Mouse (Mus musculus) ovary, adult 2 months (tissue): ENCODE data around the gene Gm13288. TPM values are rescaled to one million over a fixed set of nuclear protein-coding genes. Genes with fewer than 3 reads are reported as not detected.

Experiments
- polyA plus RNA-seq: library from polyadenylated mRNA; depleted of rRNA; stranded (reverse); fragments of >200 nt; gene quantifications from 2 replicates; pipeline ENCODE4 v1.2.3, GENCODE M21; 2012; rRNA removed

Gm13288 gene
- 0.06 TPM in 1 of 2 replicates, not detected in the other for polyA plus RNA-seq

DNA sequence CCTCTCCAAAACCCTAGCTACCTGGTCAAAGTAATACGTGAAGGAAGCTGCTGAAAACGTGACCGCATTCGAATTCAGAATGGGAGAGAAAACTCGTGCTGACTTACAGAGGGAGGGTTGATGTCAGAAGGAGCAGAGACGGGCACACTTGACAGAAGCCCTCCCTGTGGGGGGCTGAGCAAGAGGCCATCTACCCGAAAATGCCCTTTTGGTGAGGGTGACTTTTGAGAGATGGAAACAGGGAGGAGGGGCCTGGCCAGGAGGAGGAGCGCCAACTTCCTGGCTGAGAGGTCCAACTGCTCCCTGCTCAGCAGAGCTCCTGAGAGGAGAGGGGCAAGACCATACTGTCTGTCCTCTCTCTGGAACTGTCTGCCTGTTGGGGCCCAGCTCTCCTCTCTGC, at the start of gene Gm13288:
Gene Gm13288, plus strand, starts transcription at position 301 of the 400 bp plus-strand sequence.

DNA sequence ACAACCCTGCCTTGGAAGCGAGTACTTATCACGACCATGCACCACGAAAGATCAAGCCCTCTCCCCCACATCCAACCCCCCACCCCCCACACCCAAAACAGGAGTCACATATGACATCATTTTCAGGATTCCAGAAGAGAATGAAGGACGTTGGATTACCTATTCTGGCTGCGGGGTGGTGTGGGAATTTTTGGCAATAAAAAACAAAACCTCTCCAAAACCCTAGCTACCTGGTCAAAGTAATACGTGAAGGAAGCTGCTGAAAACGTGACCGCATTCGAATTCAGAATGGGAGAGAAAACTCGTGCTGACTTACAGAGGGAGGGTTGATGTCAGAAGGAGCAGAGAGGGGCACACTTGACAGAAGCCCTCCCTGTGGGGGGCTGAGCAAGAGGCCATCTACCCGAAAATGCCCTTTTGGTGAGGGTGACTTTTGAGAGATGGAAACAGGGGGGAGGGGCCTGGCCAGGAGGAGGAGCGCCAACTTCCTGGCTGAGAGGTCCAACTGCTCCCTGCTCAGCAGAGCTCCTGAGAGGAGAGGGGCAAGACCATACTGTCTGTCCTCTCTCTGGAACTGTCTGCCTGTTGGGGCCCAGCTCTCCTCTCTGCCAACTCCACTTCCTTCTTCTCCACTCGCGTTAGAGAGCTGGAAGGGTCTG, 45.6 kb upstream of the Gm13288 start, which contains the start of gene Gm13283:
Gene Gm13283, plus strand, starts transcription at position 510 of the 659 bp plus-strand sequence.

GRCm38 (mm10) chr4:88773534-88773933, 31.8 kb upstream of the Gm13288 start, which contains the start of gene Gm13290:
Gene Gm13290, plus strand, starts transcription at chr4:88773834.

GRCm38 (mm10) chr4:88776622-88777021, 28.7 kb upstream of the Gm13288 start, which contains the start of gene Gm13289:
Gene Gm13289, plus strand, starts transcription at chr4:88776922.

DNA sequence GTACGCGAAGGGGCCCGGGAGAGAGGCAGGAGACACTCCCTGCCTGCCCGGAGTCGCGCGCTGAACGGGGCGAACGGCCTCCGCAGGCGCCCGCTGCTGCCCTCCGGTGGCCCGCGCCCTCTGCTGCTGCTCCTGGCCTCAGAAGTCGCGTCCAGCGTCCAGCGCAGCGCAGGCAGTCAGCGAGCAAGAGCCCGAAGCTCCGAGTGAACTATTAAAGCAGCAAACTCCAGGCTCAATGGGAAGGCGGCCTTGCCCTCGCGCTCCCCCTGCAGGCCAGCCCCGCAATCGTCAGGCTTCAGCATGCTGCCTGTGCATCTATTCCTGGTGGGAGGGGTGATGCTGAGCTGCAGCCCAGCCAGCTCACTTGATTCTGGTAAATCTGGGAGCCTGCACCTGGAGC, 25.8 kb upstream of the Gm13288 start, which contains the start of gene Gm13272:
Gene Gm13272, plus strand, starts transcription at position 301 of the 400 bp plus-strand sequence.

DNA sequence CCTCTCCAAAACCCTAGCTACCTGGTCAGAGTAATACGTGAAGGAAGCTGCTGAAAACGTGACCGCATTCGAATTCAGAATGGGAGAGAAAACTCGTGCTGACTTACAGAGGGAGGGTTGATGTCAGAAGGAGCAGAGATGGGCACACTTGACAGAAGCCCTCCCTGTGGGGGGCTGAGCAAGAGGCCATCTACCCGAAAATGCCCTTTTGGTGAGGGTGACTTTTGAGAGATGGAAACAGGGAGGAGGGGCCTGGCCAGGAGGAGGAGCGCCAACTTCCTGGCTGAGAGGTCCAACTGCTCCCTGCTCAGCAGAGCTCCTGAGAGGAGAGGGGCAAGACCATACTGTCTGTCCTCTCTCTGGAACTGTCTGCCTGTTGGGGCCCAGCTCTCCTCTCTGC, 23.5 kb upstream of the Gm13288 start, which contains the start of gene Ifnz:
Gene Ifnz, plus strand, starts transcription at position 301 of the 400 bp plus-strand sequence.

DNA sequence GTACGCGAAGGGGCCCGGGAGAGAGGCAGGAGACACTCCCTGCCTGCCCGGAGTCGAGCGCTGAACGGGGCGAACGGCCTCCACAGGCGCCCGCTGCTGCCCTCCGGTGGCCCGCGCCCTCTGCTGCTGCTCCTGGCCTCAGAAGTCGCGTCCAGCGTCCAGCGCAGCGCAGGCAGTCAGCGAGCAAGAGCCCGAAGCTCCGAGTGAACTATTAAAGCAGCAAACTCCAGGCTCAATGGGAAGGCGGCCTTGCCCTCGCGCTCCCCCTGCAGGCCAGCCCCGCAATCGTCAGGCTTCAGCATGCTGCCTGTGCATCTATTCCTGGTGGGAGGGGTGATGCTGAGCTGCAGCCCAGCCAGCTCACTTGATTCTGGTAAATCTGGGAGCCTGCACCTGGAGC, 19.9 kb upstream of the Gm13288 start, which contains the start of gene Gm13276:
Gene Gm13276, plus strand, starts transcription at position 301 of the 400 bp plus-strand sequence.

DNA sequence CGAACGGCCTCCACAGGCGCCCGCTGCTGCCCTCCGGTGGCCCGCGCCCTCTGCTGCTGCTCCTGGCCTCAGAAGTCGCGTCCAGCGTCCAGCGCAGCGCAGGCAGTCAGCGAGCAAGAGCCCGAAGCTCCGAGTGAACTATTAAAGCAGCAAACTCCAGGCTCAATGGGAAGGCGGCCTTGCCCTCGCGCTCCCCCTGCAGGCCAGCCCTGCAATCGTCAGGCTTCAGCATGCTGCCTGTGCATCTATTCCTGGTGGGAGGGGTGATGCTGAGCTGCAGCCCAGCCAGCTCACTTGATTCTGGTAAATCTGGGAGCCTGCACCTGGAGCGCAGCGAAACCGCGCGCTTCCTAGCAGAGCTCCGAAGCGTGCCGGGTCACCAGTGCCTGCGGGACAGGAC, 16.9 kb upstream of the Gm13288 start, which contains the start of gene Gm13277:
Gene Gm13277, plus strand, starts transcription at position 231 of the 400 bp plus-strand sequence.

GRCm38 (mm10) chr4:88791250-88791649, 14.1 kb upstream of the Gm13288 start, which contains the start of gene Gm13278:
Gene Gm13278, plus strand, starts transcription at chr4:88791550.

DNA sequence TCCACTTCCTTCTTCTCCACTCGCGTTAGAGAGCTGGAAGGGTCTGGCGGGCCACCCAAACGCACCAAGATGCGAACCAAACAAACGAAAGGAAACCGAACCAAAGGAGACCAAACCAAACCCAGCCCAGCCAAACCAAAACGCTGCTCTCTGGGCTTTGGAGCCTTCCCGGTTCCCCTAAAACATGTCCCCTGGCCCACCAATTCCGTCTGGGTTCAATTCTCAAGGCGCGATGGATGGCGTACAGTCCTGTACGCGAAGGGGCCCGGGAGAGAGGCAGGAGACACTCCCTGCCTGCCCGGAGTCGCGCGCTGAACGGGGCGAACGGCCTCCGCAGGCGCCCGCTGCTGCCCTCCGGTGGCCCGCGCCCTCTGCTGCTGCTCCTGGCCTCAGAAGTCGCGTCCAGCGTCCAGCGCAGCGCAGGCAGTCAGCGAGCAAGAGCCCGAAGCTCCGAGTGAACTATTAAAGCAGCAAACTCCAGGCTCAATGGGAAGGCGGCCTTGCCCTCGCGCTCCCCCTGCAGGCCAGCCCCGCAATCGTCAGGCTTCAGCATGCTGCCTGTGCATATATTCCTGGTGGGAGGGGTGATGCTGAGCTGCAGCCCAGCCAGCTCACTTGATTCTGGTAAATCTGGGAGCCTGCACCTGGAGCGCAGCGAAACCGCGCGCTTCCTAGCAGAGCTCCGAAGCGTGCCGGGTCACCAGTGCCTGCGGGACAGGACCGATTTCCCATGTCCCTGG, 11.2 kb upstream of the Gm13288 start, which contains the start of gene Gm13275:
Gene Gm13275, plus strand, starts transcription at position 552 of the 740 bp plus-strand sequence.

DNA sequence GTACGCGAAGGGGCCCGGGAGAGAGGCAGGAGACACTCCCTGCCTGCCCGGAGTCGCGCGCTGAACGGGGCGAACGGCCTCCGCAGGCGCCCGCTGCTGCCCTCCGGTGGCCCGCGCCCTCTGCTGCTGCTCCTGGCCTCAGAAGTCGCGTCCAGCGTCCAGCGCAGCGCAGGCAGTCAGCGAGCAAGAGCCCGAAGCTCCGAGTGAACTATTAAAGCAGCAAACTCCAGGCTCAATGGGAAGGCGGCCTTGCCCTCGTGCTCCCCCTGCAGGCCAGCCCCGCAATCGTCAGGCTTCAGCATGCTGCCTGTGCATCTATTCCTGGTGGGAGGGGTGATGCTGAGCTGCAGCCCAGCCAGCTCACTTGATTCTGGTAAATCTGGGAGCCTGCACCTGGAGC, 8.2 kb upstream of the Gm13288 start, which contains the start of gene Gm13279:
Gene Gm13279, plus strand, starts transcription at position 301 of the 400 bp plus-strand sequence.

GRCm38 (mm10) chr4:88799365-88799764, 6.0 kb upstream of the Gm13288 start, which contains the start of gene Gm13285:
Gene Gm13285, plus strand, starts transcription at chr4:88799665.

GRCm38 (mm10) chr4:88802954-88803353, 2.4 kb upstream of the Gm13288 start, which contains the start of gene Gm13287:
Gene Gm13287, plus strand, starts transcription at chr4:88803254.

DNA sequence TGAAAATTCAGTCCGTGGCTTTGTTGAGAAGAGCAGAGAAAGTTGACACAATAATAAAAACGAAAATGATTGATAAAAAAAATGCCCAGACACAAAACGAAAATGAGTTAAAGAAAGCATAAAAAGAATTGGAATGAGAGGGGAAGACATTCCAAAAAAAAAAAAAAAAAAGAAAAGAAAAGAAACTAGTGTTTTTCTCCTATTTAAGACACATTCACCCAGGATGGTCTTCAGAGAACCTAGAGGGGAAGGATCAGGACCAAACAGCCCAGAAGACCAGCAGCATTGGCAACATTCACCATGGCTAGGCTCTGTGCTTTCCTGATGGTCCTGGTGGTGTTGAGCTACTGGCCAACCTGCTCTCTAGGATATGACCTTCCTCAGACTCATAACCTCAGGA, 10.6 kb downstream of the Gm13288 start, which contains the start of gene Ifna7:
Gene Ifna7, plus strand, starts transcription at position 301 of the 400 bp plus-strand sequence.

GRCm38 (mm10) chr4:88819659-88820058, 14.3 kb downstream of the Gm13288 start, which contains the start of gene Ifna11:
Gene Ifna11, plus strand, starts transcription at chr4:88819959.

DNA sequence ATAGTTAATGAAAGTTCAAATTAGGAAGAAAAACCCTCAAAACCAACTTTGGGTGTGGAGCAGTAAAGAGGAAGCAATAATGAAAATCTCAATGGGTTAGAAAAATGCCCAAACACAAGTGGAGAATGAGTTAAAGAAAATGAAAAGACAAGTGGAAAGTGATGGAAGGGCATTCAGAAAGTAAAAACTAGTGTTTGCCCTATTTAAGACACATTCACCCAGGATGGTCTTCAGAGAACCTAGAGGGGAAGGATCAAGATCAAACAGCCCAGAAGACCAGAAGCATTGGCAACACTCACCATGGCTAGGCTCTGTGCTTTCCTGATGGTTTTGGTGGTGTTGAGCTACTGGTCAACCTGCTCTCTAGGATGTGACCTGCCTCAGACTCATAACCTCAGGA, 21.8 kb downstream of the Gm13288 start, which contains the start of gene Ifna6:
Gene Ifna6, plus strand, starts transcription at position 301 of the 400 bp plus-strand sequence.

GRCm38 (mm10) chr4:88835225-88835624, 29.9 kb downstream of the Gm13288 start, which contains the start of gene Ifna5:
Gene Ifna5, plus strand, starts transcription at chr4:88835525.

GRCm38 (mm10) chr4:88841438-88841911, 36.1 kb downstream of the Gm13288 start, which contains the start of gene Ifna4:
Gene Ifna4, plus strand, starts transcription at chr4:88841861.

GRCm38 (mm10) chr4:88849698-88850097, 44.4 kb downstream of the Gm13288 start, which contains the start of gene Ifna1:
Gene Ifna1, plus strand, starts transcription at chr4:88850087.

